Mouse (Mus musculus): ENCODE measurements around the gene Cyb5rl. TPM values are rescaled to one million over a fixed set of nuclear protein-coding genes. Genes with fewer than 3 reads are reported as not detected.

The Cyb5rl gene
- total RNA-seq, 1 experiment from 2014 or later: 13.0 TPM

DNA sequence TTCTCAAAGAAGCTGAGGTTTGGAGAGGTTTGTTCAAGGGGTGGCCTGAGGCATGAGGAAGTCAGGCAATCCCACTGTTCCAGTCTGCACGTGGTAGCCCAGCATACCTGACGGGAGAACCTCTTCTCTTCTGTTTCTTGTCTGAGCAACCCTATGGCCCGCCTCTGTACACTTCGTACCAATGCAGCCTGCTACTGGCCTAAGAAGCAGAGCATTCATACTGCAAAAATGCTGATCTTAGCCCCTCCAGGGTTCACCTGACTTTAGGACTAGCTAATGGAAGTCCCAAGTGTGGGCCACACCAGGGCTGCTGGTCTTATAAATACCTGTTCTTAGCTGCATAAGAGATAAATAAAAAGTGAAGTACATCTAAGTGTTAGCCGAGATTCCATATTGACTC lies 8.4 kb upstream of the Cyb5rl start:
- ATAC-seq (ENCODE audit: extremely low read depth, insufficient number of reproducible peaks, low FRiP score, poor library complexity, severe bottlenecking): no peak

- ATAC-seq (ENCODE audit: extremely low read depth, insufficient number of reproducible peaks, low FRiP score, poor library complexity, severe bottlenecking): no peak
Observed at GRCm38 (mm10) chr4:107058781-107059180, 8.0 kb upstream of the Cyb5rl start.

DNA sequence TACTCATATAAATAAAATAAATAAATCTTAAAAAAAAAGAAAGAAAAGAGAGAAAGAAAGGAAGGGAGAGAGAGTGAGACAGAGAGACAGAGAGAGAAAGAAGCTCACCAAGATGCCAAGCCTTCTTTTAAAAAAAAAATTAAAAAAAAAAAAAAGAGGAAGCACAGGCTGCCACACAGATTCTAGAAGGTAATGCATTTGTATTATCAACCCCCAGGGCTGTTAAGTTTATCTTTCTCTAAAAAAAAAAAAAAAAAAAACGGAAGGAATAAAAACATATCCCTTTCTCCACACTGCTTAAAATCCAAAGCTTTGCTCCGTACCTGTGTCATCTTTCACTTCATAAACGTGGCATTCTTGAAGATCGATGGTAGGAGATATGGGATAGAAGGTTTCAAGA lies 5.2 kb upstream of the Cyb5rl start:
- no peak for ATAC-seq (ENCODE audit: extremely low read depth, insufficient number of reproducible peaks, low FRiP score, poor library complexity, severe bottlenecking)

GRCm38 (mm10) chr4:107063214-107063613 lies 3.6 kb upstream of the Cyb5rl start:
- no peak for ATAC-seq (ENCODE audit: extremely low read depth, insufficient number of reproducible peaks, low FRiP score, poor library complexity, severe bottlenecking)

- no peak for ATAC-seq (ENCODE audit: extremely low read depth, insufficient number of reproducible peaks, low FRiP score, poor library complexity, severe bottlenecking)
Observed at GRCm38 (mm10) chr4:107064394-107065098, 2.2 kb upstream of the Cyb5rl start.

DNA sequence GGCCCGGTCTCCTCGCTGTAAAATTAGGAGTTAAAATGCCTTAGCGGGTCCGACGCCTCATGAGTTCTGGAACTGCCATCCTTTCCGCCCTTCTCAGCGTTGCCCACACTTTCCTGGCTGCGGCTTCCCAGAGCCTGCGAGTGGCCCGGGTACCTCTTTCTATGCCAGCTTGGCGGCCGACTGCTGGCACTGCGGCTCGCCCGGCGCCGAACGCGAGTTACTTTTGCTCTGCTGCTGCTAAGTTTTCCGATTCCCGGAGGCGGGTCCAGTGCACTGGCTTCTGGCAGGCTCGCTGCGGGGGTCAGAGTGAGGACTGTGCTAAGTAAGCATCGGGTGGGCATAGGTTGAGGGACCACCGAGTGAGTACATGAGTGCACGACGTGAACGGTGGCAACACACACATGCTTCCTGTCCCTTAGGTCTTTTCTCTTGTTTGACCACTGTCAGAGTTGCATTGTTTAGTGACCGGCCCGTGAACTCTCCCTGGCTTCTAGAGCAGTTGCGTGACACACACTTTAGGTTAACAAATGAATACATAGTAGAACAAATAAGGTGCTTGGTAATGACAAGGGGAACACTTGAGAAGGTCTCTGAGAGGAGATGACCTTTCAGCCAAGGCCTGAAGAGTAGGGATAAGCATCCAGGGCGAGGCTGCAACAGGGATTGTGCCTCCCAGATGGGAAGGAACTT lies 508 bp downstream of the Cyb5rl start:
- no peak for ATAC-seq (ENCODE audit: extremely low read depth, insufficient number of reproducible peaks, low FRiP score, poor library complexity, severe bottlenecking)

GRCm38 (mm10) chr4:107072343-107072742 lies 5.6 kb downstream of the Cyb5rl start:
- ATAC-seq (ENCODE audit: extremely low read depth, insufficient number of reproducible peaks, low FRiP score, poor library complexity, severe bottlenecking): no peak

DNA sequence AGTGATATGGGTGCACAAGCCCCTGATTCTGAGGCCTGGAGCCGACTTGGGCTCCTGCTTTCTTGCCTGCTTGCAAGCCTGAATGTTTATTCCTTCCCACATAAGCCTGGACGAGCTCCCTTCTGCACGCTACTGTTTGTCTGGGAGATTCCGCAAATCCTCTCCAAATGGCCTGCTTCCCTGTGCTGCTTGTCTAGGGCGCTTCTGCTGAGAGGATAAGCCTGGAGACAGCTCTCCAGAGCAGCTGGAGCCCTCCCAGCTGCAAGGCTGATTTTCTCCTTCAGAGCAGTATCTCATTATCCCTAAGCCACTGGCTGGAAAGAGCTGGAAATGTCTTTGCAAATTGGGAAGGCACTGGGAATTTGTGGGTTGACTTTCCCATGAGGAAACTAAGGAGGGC lies 8.7 kb downstream of the Cyb5rl start:
- ATAC-seq (ENCODE audit: extremely low read depth, insufficient number of reproducible peaks, low FRiP score, poor library complexity, severe bottlenecking): no peak

- no peak for ATAC-seq (ENCODE audit: extremely low read depth, insufficient number of reproducible peaks, low FRiP score, poor library complexity, severe bottlenecking)
Observed at GRCm38 (mm10) chr4:107078894-107079293, 12.1 kb downstream of the Cyb5rl start.

GRCm38 (mm10) chr4:107079716-107080115 lies 12.9 kb downstream of the Cyb5rl start:
- ATAC-seq (ENCODE audit: extremely low read depth, insufficient number of reproducible peaks, low FRiP score, poor library complexity, severe bottlenecking): no peak

DNA sequence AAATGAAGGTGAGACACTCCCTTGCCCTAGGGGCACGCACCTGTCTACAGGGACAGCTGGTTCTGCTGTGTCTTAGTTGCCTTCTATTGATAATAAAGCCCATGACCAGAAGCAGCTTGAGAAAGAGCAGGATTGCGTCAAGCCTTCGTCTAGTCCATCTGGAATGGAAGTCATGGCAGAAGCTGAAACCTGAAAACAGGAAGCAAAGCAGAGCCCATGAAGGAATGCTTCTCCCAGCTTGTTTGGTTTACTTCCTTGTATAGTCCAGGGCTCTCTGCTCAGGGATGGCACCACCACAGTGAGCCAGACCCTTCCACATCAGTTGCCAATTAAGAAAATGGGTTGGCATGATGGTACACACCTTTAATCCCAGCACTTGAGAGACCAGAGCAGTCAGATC lies 15.4 kb downstream of the Cyb5rl start:
- no peak for ATAC-seq (ENCODE audit: extremely low read depth, insufficient number of reproducible peaks, low FRiP score, poor library complexity, severe bottlenecking)

- ATAC-seq (ENCODE audit: extremely low read depth, insufficient number of reproducible peaks, low FRiP score, poor library complexity, severe bottlenecking): no peak
Observed at GRCm38 (mm10) chr4:107083126-107083525, 16.3 kb downstream of the Cyb5rl start.

DNA sequence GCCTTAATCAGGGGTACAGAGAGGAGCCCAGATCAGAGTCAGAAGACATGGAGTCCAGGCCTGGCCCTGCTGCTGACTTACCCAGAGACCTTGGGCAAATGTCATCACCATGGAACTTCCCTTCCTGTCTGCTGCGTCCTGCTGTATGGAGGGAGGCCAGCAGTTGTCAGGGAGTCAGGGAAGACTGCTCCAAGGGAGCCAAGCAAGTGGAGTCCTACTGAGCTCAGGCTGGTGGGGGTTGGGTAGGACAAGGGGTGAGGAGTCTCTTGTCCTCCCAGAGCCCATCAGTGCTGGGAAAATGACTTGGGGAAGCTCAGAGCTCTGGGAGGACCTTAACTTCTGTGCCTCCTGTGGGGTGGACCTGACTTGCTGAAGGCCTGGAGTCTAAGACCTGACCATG lies 17.6 kb downstream of the Cyb5rl start:
- no peak for ATAC-seq (ENCODE audit: extremely low read depth, insufficient number of reproducible peaks, low FRiP score, poor library complexity, severe bottlenecking)

- ATAC-seq (ENCODE audit: extremely low read depth, insufficient number of reproducible peaks, low FRiP score, poor library complexity, severe bottlenecking): no peak
Observed at GRCm38 (mm10) chr4:107084858-107085257, 18.1 kb downstream of the Cyb5rl start.

DNA sequence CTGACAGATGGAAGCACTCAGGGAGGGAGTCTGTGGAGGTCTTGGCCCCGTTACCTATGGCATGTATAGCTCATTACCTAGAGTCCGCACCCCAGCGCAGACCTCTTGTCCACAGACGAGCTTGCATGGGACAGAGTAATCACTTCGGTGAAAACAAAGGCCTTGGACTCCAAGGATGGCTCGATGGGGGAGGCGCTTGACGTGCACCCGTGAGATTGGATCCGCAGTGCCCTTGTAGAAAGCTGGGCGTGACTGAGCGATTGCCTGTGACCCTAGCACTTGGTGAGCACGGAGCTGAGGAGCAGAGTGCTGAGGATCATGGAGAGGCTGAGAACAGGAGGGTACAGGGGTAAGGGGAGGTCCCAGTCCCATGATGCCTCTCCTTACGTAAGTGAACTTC lies 24.9 kb downstream of the Cyb5rl start:
- no peak for ATAC-seq (ENCODE audit: extremely low read depth, insufficient number of reproducible peaks, low FRiP score, poor library complexity, severe bottlenecking)

GRCm38 (mm10) chr4:107094484-107095187 lies 27.8 kb downstream of the Cyb5rl start:
- ATAC-seq (ENCODE audit: extremely low read depth, insufficient number of reproducible peaks, low FRiP score, poor library complexity, severe bottlenecking): no peak

DNA sequence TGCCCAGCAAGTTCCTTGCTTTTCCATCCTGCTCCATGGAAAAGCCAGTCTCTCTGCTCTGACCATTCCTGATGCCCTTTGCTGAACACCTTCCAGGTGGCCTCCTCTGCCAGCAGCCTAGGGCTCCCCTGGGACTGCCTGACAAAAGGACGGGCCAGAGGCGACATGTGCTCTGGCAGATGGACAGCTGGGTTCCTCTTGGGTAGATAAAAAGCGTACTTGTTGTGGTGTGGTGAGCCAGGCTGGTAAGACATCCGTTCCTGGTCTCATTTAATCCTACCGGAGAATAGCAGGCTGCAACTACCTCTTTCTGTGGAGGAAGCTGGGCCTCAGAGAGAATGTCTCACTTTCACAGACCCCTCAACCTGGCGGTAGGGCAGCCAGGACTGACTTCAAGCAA lies 29.3 kb downstream of the Cyb5rl start:
- no peak for ATAC-seq (ENCODE audit: extremely low read depth, insufficient number of reproducible peaks, low FRiP score, poor library complexity, severe bottlenecking)

- ATAC-seq (ENCODE audit: extremely low read depth, insufficient number of reproducible peaks, low FRiP score, poor library complexity, severe bottlenecking): no peak
Observed at GRCm38 (mm10) chr4:107096841-107097373, 30.1 kb downstream of the Cyb5rl start, which contains the start of gene Cdcp2. Gene Cdcp2, plus strand, starts transcription at chr4:107096891.

DNA sequence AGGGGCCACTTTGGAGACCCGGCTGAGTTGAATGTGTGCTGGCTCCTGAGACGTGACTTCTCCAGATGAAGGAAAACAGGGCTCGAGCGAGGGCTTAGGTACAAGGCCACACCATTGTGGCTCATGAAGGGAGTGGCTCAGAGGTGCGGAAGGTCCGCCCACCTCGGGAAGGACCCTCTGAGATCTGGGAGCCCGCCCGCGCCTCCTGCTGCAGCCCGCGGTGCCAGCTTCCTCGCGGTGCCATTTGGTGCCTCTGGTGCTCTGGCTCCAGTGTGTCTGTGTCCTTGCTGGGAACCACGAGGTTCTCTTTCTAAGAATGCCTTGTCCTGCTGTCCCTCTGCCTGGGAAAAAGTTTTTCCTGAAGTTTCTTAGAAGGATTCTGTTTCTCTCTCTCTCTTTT lies 31.1 kb downstream of the Cyb5rl start:
- ATAC-seq (ENCODE audit: extremely low read depth, insufficient number of reproducible peaks, low FRiP score, poor library complexity, severe bottlenecking): no peak

GRCm38 (mm10) chr4:107098375-107098774 lies 31.6 kb downstream of the Cyb5rl start:
- no peak for ATAC-seq (ENCODE audit: extremely low read depth, insufficient number of reproducible peaks, low FRiP score, poor library complexity, severe bottlenecking)
